Mouse (Mus musculus) retina, postnatal 7 days (tissue): ENCODE results near the gene Sri.

Source experiments
- DNase-seq: peaks from one replicate; pipeline ENCODE4 v3.0.0-alpha.2; 2012; ENCODE audit warnings: low read depth, low spot score

The Sri gene

DNA sequence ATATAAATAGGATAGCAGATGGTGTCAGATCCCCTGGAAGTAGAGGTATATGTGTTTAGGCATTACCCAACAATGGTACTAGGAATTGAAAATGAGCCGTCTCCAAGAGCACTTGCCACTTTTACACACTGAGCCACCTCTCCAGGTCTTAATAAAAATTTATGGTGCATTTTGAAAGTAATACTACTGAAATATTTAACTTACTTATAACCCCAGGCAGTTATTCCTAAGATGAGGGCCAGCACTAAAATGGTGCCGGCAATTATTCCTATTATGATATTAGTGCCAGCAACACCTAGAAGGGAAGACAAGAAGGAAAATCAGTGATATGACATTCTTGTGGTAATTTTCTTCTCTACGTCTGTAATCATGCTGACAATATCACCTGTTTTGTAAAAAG, 65.8 kb downstream of the Sri start:
- DNase-seq, result no peak

DNA sequence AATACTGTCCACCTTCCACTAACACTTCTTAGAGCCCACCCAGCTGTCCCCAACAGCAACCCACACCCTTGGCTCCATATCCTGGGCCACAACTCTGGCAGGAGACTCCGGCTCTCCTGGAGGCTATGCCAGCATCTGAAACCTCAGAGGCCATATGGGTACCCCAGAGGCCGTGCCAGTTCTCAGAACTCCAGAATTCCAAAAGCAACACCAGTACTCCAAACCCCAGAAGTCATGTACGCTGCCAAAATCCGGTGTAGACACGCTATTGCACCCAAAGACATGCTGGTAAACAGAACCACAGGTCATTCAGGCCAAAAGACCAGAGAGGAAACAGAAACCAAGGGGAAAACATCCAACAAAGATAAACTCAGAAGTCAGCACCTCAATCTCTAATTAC, 66.4 kb downstream of the Sri start:
- DNase-seq, result no peak

DNA sequence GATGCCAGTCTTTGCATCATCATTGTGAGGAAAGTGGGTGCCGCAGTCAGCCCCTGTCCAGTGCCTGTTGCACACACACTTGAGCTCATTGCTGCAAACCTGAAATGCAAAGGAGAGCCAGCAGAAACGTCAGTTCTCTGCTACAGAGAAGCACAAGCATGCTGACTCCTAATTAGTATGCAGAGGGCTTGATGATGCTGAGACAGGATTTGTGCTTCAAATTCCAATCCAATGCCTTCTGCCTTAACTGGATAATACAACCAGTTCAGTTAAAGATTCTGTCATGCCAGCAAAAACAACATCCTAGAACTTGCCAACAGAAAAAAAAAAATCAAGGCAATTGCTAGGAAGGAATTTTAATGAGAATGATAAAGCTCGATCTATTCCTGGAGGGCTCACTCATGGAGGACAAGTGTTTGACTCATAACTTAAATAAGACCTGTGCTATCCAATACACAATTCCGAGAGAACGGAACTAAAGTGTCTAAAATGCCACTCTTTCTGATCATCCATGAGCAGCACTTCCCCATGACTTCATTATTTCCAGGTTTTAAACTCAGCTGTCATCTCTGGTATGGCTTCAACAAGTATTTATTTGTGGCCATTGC, 70.8 kb downstream of the Sri start:
- no peak for DNase-seq
